In genomic region chr16:13645930-13646329, GRCm38 (mm10) we compare ENCODE assay signal across 26 mouse cellular contexts. TPM values are rescaled to one million over a fixed set of nuclear protein-coding genes. Genes with fewer than 3 reads are reported as not detected.
DNase-seq lines count a peak whose midpoint lies in the region; ATAC-seq lines count a peak whose summit lies in the region.
"Had no signal": no experiment of that assay in that cellular context is flagged by ENCODE, and none has a peak within 500 bp of the region (broad histone marks: within the 10 kb centered on the region; RNA-seq: fewer than 3 reads in every experiment).

No protein-coding gene starts in this region.

- no peaks in the 10 kb centered on the region for H3K9me3 ChIP-seq in embryonic facial prominence, embryonic 14.5 days (ENCODE audit: control insufficient read depth, low read length)
- no peaks in the 10 kb centered on the region for H3K9me3 ChIP-seq in embryonic facial prominence, embryonic 10.5 days
- H3K9me3 ChIP-seq in stomach, embryonic 15.5 days = no peaks in the 10 kb centered on the region
- H3K9me3 ChIP-seq in hindbrain, embryonic 13.5 days = no peaks in the 10 kb centered on the region
- H3K9me3 ChIP-seq: embryonic facial prominence, embryonic 13.5 days; heart, embryonic 12.5 days; heart, embryonic 15.5 days; hindbrain, embryonic 10.5 days had no signal

- H3K36me3 ChIP-seq in embryonic facial prominence, embryonic 14.5 days (ENCODE audit: control insufficient read depth, insufficient read depth, low read length) = peaks cover 50% of the 10 kb centered on the region
- H3K36me3 ChIP-seq in embryonic facial prominence, embryonic 10.5 days (replicated peaks) = peaks cover 66% of the 10 kb centered on the region
- peaks cover 12% of the 10 kb centered on the region; the same call in 1 of the 2 replicates for H3K36me3 ChIP-seq in stomach, embryonic 15.5 days
- peaks cover 54% of the 10 kb centered on the region for H3K36me3 ChIP-seq in hindbrain, embryonic 13.5 days

- H3K4me3 ChIP-seq in embryonic facial prominence, embryonic 14.5 days (ENCODE audit: low read depth, low read length) = no peak overlapping the region
- no peak overlapping the region for H3K4me3 ChIP-seq in embryonic facial prominence, embryonic 10.5 days
- no peak overlapping the region for H3K4me3 ChIP-seq in stomach, embryonic 15.5 days (replicated peaks)
- no peak overlapping the region for H3K4me3 ChIP-seq in hindbrain, embryonic 13.5 days
- H3K4me3 ChIP-seq: embryonic facial prominence, embryonic 13.5 days; heart, embryonic 12.5 days; heart, embryonic 15.5 days; hindbrain, embryonic 10.5 days had no signal

- H3K27ac ChIP-seq in embryonic facial prominence, embryonic 14.5 days (replicated peaks; ENCODE audit: low read depth, low read length) = no peak overlapping the region
- H3K27ac ChIP-seq in embryonic facial prominence, embryonic 10.5 days (replicated peaks) = no peak overlapping the region
- H3K27ac ChIP-seq in stomach, embryonic 15.5 days = peak overlapping the region; percentile 12; the same call in 1 of the 2 replicates
- H3K27ac ChIP-seq in hindbrain, embryonic 13.5 days = no peak overlapping the region
- H3K27ac ChIP-seq: embryonic facial prominence, embryonic 13.5 days; heart, embryonic 15.5 days; hindbrain, embryonic 10.5 days; hindbrain, embryonic 14.5 days; hindbrain, postnatal 0 days had no signal

- 85% methylated on average over 4 of the region's 4 CpGs for WGBS in embryonic facial prominence, embryonic 14.5 days
- WGBS in embryonic facial prominence, embryonic 10.5 days = 90% methylated on average over 4 of the region's 4 CpGs
- 70% methylated on average over 4 of the region's 4 CpGs for WGBS in stomach, embryonic 15.5 days
- WGBS in hindbrain, embryonic 13.5 days = 95% methylated on average over 4 of the region's 4 CpGs

- peak; percentile 7 for DNase-seq in embryonic facial prominence, embryonic 14.5 days (ENCODE audit: low spot score)
- no peak for DNase-seq in embryonic facial prominence, embryonic 10.5 days (ENCODE audit: low spot score)
- peak; percentile 37 for DNase-seq in urinary bladder, postnatal 14 days (ENCODE audit: low spot score)
- DNase-seq in urinary bladder, postnatal 4 days (ENCODE audit: low spot score in 2 of 2) = no peak
- DNase-seq in fat pad, adult 2 months (ENCODE audit: extremely low read depth, low read depth, low spot score) = peak; percentile 49
- DNase-seq in layer of hippocampus, adult 8-10 months (ENCODE audit: low spot score in 2 of 2) = no peak
- DNase-seq: adrenal gland, adult 8-10 months; adrenal gland, postnatal 25 days; cerebellum, adult 18-20 months; cerebellum, adult 9-10 months; cerebellum, postnatal 25 days; forebrain, postnatal 0 days; gastrocnemius, postnatal 25 days; heart, postnatal 10 days; heart, postnatal 36 days had no signal

- no peak for ATAC-seq in embryonic facial prominence, embryonic 14.5 days (ENCODE audit: low read depth)
- ATAC-seq in stomach, embryonic 15.5 days (ENCODE audit: insufficient read depth, low FRiP score, low read depth) = peak; percentile 65; the same call in 1 of the 2 replicates
- no peak for ATAC-seq in hindbrain, embryonic 13.5 days (ENCODE audit: low FRiP score)
- ATAC-seq: activated CD4-positive, CD25-positive, alpha-beta regulatory T cell, adult 4 months; forebrain, embryonic 14.5 days; forebrain, postnatal 0 days; hindbrain, postnatal 0 days; inflammation-experienced regulatory T-cells, adult 6 months had no signal

- no peaks in the 10 kb centered on the region for H3K27me3 ChIP-seq in embryonic facial prominence, embryonic 14.5 days (replicated peaks; ENCODE audit: control insufficient read depth, insufficient read depth, low read length)
- H3K27me3 ChIP-seq in embryonic facial prominence, embryonic 10.5 days (replicated peaks; ENCODE audit: low read depth, poor library complexity, severe bottlenecking) = no peaks in the 10 kb centered on the region
- no peaks in the 10 kb centered on the region for H3K27me3 ChIP-seq in stomach, embryonic 15.5 days (replicated peaks)
- H3K27me3 ChIP-seq in hindbrain, embryonic 13.5 days = no peaks in the 10 kb centered on the region
- H3K27me3 ChIP-seq: embryonic facial prominence, embryonic 13.5 days; heart, embryonic 12.5 days; heart, embryonic 15.5 days had no signal

- no peak overlapping the region for H3K9ac ChIP-seq in embryonic facial prominence, embryonic 14.5 days (ENCODE audit: low read depth, low read length)
- no peak overlapping the region for H3K9ac ChIP-seq in stomach, embryonic 15.5 days
- H3K9ac ChIP-seq in hindbrain, embryonic 13.5 days = no peak overlapping the region
- H3K9ac ChIP-seq: embryonic facial prominence, embryonic 13.5 days; forebrain, postnatal 0 days; heart, embryonic 12.5 days; heart, embryonic 15.5 days; hindbrain, embryonic 14.5 days had no signal

- no peak overlapping the region for H3K4me2 ChIP-seq in embryonic facial prominence, embryonic 14.5 days (ENCODE audit: low read depth, low read length)
- H3K4me2 ChIP-seq in stomach, embryonic 15.5 days = no peak overlapping the region
- no peak overlapping the region for H3K4me2 ChIP-seq in hindbrain, embryonic 13.5 days
- H3K4me2 ChIP-seq: embryonic facial prominence, embryonic 13.5 days; heart, embryonic 12.5 days; heart, embryonic 15.5 days; hindbrain, embryonic 14.5 days had no signal

- H3K4me1 ChIP-seq in embryonic facial prominence, embryonic 14.5 days (ENCODE audit: control insufficient read depth, insufficient read depth, low read length) = no peaks in the 10 kb centered on the region
- no peaks in the 10 kb centered on the region for H3K4me1 ChIP-seq in embryonic facial prominence, embryonic 10.5 days
- no peaks in the 10 kb centered on the region for H3K4me1 ChIP-seq in stomach, embryonic 15.5 days
- H3K4me1 ChIP-seq in hindbrain, embryonic 13.5 days (replicated peaks) = no peaks in the 10 kb centered on the region
- H3K4me1 ChIP-seq: embryonic facial prominence, embryonic 13.5 days; heart, embryonic 12.5 days; heart, embryonic 15.5 days; hindbrain, embryonic 10.5 days had no signal

RNA-seq across cellular contexts. Expression of gene Parn, which starts 22.0 kb away (rescaled TPM):
- 32.1 and 41.3 TPM in 2 replicates for polyA plus RNA-seq in embryonic facial prominence, embryonic 14.5 days (2014; fragmentation: Nextera tagmentation; extraction: Ambion mirVana)
- 45.3 and 47.0 TPM in 2 replicates for polyA plus RNA-seq in embryonic facial prominence, embryonic 10.5 days (2016; fragmentation: Nextera tagmentation; extraction: Ambion mirVana)
- polyA plus RNA-seq in stomach, embryonic 15.5 days (2015; fragmentation: Nextera tagmentation; extraction: Ambion mirVana) = 39.4 and 40.5 TPM in 2 replicates
- 36.2 and 37.3 TPM in 2 replicates for polyA plus RNA-seq in hindbrain, embryonic 13.5 days (2015; fragmentation: Nextera tagmentation; extraction: Ambion mirVana)
- total RNA-seq in layer of hippocampus, adult 8-10 months (2022) = 10 to 100 TPM; 24.0 to 30.4 (median 30.0) TPM

RNA-seq across cellular contexts. Expression of gene Bfar, which starts 25.7 kb away (rescaled TPM):
- 46.5 and 51.9 TPM in 2 replicates for polyA plus RNA-seq in embryonic facial prominence, embryonic 14.5 days (2014; fragmentation: Nextera tagmentation; extraction: Ambion mirVana)
- 34.5 and 37.2 TPM in 2 replicates for polyA plus RNA-seq in embryonic facial prominence, embryonic 10.5 days (2016; fragmentation: Nextera tagmentation; extraction: Ambion mirVana)
- 46.3 and 46.5 TPM in 2 replicates for polyA plus RNA-seq in stomach, embryonic 15.5 days (2015; fragmentation: Nextera tagmentation; extraction: Ambion mirVana)
- 51.5 and 54.6 TPM in 2 replicates for polyA plus RNA-seq in hindbrain, embryonic 13.5 days (2015; fragmentation: Nextera tagmentation; extraction: Ambion mirVana)
- total RNA-seq in layer of hippocampus, adult 8-10 months (2022) = 10 to 100 TPM; 36.8 to 44.7 (median 42.0) TPM

RNA-seq across cellular contexts. Expression of gene 3110001I22Rik, which starts 25.8 kb away (rescaled TPM):
- 4.9 and 5.4 TPM in 2 replicates for polyA plus RNA-seq in embryonic facial prominence, embryonic 14.5 days (2014; fragmentation: Nextera tagmentation; extraction: Ambion mirVana)
- 7.5 and 9.7 TPM in 2 replicates for polyA plus RNA-seq in embryonic facial prominence, embryonic 10.5 days (2016; fragmentation: Nextera tagmentation; extraction: Ambion mirVana)
- polyA plus RNA-seq in stomach, embryonic 15.5 days (2015; fragmentation: Nextera tagmentation; extraction: Ambion mirVana) = 5.0 TPM in 2 replicates
- 8.5 and 8.9 TPM in 2 replicates for polyA plus RNA-seq in hindbrain, embryonic 13.5 days (2015; fragmentation: Nextera tagmentation; extraction: Ambion mirVana)
- 1 to 10 TPM; 3.8 to 6.5 (median 5.9) TPM for total RNA-seq in layer of hippocampus, adult 8-10 months (2022)

Comparison
In these comparisons a context has a peak if more than half of its experiments do, and no peak if none do; other contexts are left out.
1. DNase-seq: peak in embryonic facial prominence, embryonic 14.5 days (single experiment), urinary bladder, postnatal 14 days (single experiment) and fat pad, adult 2 months (single experiment); none in embryonic facial prominence, embryonic 10.5 days (single experiment), urinary bladder, postnatal 4 days (0 of 2) and layer of hippocampus, adult 8-10 months (0 of 2).